Mouse (Mus musculus) midbrain, embryonic 10.5 days (tissue): ENCODE data around the gene Igf1r. TPM values are rescaled to one million over a fixed set of nuclear protein-coding genes. Genes with fewer than 3 reads are reported as not detected.

Experiments
- DNase-seq: peaks from one replicate; pipeline ENCODE4 v3.0.0-alpha.2; 2017; ENCODE audit warnings: low spot score
- H3K27ac ChIP-seq: fragments of 300-500 bp; sonication (generic); replicated peaks from 2 replicates; pipeline ENCODE4 v1.5.1; 2016; ENCODE audit warnings: mild to moderate bottlenecking
- H3K27me3 ChIP-seq: fragments of 300-500 bp; sonication (generic); 2 replicates; pipeline ENCODE4 v1.6.1; 2016; ENCODE audit warnings: low read depth, mild to moderate bottlenecking; ENCODE audit not compliant: poor library complexity, severe bottlenecking
- H3K36me3 ChIP-seq: fragments of 300-500 bp; sonication (generic); 2 replicates; pipeline ENCODE4 v1.6.1; 2016; ENCODE audit warnings: mild to moderate bottlenecking, moderate library complexity
- H3K4me1 ChIP-seq: fragments of 300-500 bp; sonication (generic); 2 replicates; pipeline ENCODE4 v1.6.1; 2016
- H3K4me3 ChIP-seq: fragments of 300-500 bp; sonication (generic); 2 replicates; pipeline ENCODE4 v1.5.1; 2016; ENCODE audit warnings: mild to moderate bottlenecking, moderate library complexity
- H3K9me3 ChIP-seq: fragments of 300-500 bp; sonication (generic); replicated peaks from 2 replicates; pipeline ENCODE4 v1.6.1; 2016; ENCODE audit warnings: mild to moderate bottlenecking
- WGBS: fragments of 180-500 bp; shearing (Covaris S2); methylation state at CpG from one replicate; pipeline ENCODE4 v1.1.7; 2016; 5-methylcytosine and 5-hydroxymethylcytosine counted together
- polyA plus RNA-seq: library from polyadenylated mRNA; unstranded; fragments of >200 nt; fragmentation: Nextera tagmentation; extraction: Ambion mirVana; gene quantifications from 2 replicates; pipeline ENCODE4 v1.2.1, GENCODE M21; 2016

Igf1r gene
- polyA plus RNA-seq, 1 experiment from 2014 or later, result 17.0 TPM

- Histone ChIP-seq H3K27ac (peak overlapping the region; percentile 89; the same call in 1 of the 2 replicates), H3K9me3 (no peaks in the 10 kb centered on the region), H3K4me3 (peak overlapping the region; percentile 73; the same call in 1 of the 2 replicates), H3K4me1 (peaks cover 46% of the 10 kb centered on the region), H3K36me3 (no peaks in the 10 kb centered on the region), H3K27me3 (no peaks in the 10 kb centered on the region)
- 38% methylated on average over 6 of the region's 6 CpGs for WGBS
- DNase-seq, result no peak
Observed at GRCm38 (mm10) chr7:68127799-68128261, 175.2 kb downstream of the Igf1r start.

GRCm38 (mm10) chr7:68128271-68128674 is 175.6 kb downstream of the Igf1r start:
- no peaks in the 10 kb centered on the region for H3K9me3 ChIP-seq
- H3K4me3 ChIP-seq, result peak overlapping the region; percentile 73
- 18% methylated on average over 7 of the region's 7 CpGs for WGBS
- no peaks in the 10 kb centered on the region for H3K36me3 ChIP-seq
- H3K27ac ChIP-seq, result peak overlapping the region; percentile 89
- peaks cover 50% of the 10 kb centered on the region for H3K4me1 ChIP-seq
- H3K27me3 ChIP-seq, result no peaks in the 10 kb centered on the region
- no peak for DNase-seq

DNA sequence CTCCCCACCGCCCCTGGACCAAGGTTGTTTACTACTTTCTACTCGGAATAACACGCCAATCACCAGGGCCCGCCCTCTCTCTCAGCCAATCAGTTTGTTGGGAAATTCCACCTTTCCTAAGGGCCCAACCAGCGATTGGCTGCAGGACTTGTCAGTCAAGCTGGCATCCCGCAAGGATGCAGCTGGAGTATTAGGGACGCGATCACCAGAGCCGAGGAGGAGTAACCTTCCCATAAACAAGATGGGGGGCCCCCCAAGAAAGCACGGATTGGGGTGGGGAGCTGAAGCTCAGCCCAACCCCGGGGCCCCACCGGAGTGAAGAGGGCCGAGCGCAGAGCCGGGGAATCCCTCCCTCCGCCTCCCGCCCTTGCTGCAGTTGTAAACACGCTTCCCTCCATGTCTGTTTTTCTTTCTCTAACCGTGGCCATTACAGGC is 176.5 kb downstream of the Igf1r start:
- Histone ChIP-seq H3K4me3 (peak overlapping the region; percentile 73), H3K27me3 (no peaks in the 10 kb centered on the region), H3K36me3 (no peaks in the 10 kb centered on the region), H3K9me3 (no peaks in the 10 kb centered on the region), H3K27ac (peak overlapping the region; percentile 89), H3K4me1 (peaks cover 56% of the 10 kb centered on the region)
- peak; percentile 93 for DNase-seq
- 0% methylated on average over 19 of the region's 19 CpGs for WGBS

GRCm38 (mm10) chr7:68129546-68130253 is 177.1 kb downstream of the Igf1r start:
- Histone ChIP-seq H3K27ac (peak overlapping the region; percentile 89), H3K4me3 (peak overlapping the region; percentile 73), H3K36me3 (no peaks in the 10 kb centered on the region), H3K4me1 (peaks cover 56% of the 10 kb centered on the region), H3K9me3 (no peaks in the 10 kb centered on the region), H3K27me3 (no peaks in the 10 kb centered on the region)
- WGBS, result 5% methylated on average over 19 of the region's 19 CpGs
- DNase-seq, result peak; percentile 80

DNA sequence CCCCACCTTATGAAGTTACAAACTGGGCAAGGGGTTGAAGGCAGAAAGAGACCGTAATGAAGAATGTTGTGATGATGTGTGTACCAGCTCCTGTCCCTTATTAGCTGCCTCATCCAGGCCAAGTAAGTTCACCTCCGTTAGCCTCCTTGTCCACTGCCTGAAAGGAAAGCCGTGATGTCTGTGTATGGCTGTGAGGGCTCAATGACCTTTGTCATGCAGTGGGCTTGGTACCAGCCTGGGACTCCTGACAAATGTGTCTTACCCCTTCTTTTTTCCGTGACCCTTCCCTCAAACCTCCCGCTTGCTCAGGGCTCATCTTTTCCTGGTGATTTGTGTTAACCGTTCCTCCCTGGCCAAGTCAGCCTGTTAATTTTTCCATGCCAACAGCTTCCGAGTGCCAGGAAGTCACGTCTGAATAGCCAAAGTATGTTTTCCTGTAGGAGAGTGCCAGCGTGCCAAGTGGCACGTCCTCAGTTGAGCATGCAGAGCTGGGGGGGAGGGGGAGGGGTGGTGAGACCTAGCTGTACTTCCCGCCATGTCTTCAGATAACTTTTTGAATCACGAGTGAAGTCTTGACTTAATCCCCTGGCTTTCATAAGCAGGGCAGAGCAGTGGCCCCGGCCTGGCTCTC is 178.4 kb downstream of the Igf1r start:
- Histone ChIP-seq H3K27ac (0 out of 2 replicates have a peak overlapping the region, but pooled peaks have one; percentile 3), H3K36me3 (no peaks in the 10 kb centered on the region), H3K4me3 (no peak overlapping the region), H3K27me3 (no peaks in the 10 kb centered on the region), H3K9me3 (no peaks in the 10 kb centered on the region), H3K4me1 (peaks cover 56% of the 10 kb centered on the region)
- WGBS, result 73% methylated on average over 13 of the region's 13 CpGs
- DNase-seq, result no peak

- Histone ChIP-seq H3K27ac (no peak overlapping the region), H3K4me3 (no peak overlapping the region), H3K4me1 (peaks cover 41% of the 10 kb centered on the region), H3K9me3 (no peaks in the 10 kb centered on the region), H3K27me3 (no peaks in the 10 kb centered on the region), H3K36me3 (no peaks in the 10 kb centered on the region)
- 42% methylated on average over 6 of the region's 6 CpGs for WGBS
- no peak for DNase-seq
Observed at GRCm38 (mm10) chr7:68133679-68134078, 181.1 kb downstream of the Igf1r start.

- Histone ChIP-seq H3K9me3 (no peaks in the 10 kb centered on the region), H3K4me3 (no peak overlapping the region), H3K4me1 (peaks cover 34% of the 10 kb centered on the region), H3K27me3 (no peaks in the 10 kb centered on the region), H3K36me3 (no peaks in the 10 kb centered on the region), H3K27ac (no peak overlapping the region)
- 94% methylated on average over 16 of the region's 16 CpGs for WGBS
- no peak for DNase-seq
Observed at GRCm38 (mm10) chr7:68134948-68135347, 182.3 kb downstream of the Igf1r start.

GRCm38 (mm10) chr7:68136056-68136455 is 183.4 kb downstream of the Igf1r start:
- Histone ChIP-seq H3K9me3 (no peaks in the 10 kb centered on the region), H3K27ac (no peak overlapping the region), H3K4me1 (peaks cover 27% of the 10 kb centered on the region), H3K27me3 (no peaks in the 10 kb centered on the region), H3K4me3 (no peak overlapping the region), H3K36me3 (no peaks in the 10 kb centered on the region)
- DNase-seq, result no peak
- WGBS, result 88% methylated on average over 10 of the region's 10 CpGs

DNA sequence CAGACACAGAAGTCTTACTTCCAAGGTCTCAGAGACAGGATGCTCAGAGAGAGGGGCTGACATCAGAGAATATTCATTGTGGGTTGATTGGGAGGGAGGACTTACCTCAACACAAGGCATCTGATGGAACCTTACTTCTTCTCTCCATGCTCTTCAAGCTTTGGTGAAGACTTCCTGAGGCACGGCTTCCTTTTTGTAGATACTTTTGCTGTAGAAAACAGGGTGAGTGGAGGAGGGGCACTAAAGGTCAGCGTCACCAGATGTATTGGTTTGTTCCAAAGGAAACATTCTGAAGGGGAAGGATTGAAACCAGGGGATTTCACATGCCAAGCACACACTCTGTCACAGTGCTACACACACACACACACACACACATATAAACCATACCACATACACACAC is 186.8 kb downstream of the Igf1r start:
- DNase-seq, result no peak
- 67% methylated on average over 2 of the region's 2 CpGs for WGBS
- no peak overlapping the region for H3K4me3 ChIP-seq

DNA sequence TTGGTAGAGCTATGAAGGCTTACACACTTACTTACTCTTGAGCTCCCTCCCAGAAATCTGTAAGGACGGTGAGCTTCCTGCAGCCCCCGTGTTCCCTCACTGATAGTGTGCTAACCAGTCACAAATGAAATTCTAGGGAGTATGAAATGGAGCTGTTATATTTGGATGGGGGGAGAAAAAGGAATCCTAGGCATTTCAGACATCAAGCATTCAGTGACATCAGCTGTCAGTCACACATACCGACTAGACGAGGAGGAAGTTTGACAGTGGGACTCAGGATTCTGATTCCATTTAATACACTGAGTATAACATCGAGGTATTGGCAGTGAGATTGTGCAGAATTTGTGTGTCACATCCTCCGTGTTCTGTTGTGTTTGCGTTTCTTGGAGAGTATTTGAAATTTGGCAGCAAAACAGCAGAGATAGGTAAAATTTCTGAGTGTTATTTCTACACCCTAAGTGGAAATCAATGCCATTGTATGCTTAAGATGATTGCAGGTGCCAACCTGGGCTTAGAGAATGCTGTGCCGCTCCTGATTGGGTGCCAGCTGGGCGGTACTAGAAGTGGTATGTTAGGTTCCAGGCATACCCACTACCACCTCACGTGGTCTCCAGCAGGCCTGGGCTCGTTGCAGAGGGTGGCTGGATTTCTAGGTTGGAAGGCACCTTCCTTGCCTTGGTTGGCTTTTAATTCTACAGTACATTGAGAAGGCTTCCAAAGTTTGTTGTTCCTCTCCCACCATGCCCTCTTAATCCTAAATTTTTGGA is 187.6 kb downstream of the Igf1r start:
- Histone ChIP-seq H3K27ac (no peak overlapping the region), H3K9me3 (no peaks in the 10 kb centered on the region), H3K4me1 (peaks cover 10% of the 10 kb centered on the region), H3K27me3 (no peaks in the 10 kb centered on the region), H3K36me3 (no peaks in the 10 kb centered on the region), H3K4me3 (no peak overlapping the region)
- WGBS, result 84% methylated on average over 11 of the region's 11 CpGs
- no peak for DNase-seq

More for the DNA sequence above, 186.8 kb downstream of the Igf1r start:
- Histone ChIP-seq H3K4me1 (peaks cover 10% of the 10 kb centered on the region), H3K27me3 (no peaks in the 10 kb centered on the region), H3K9me3 (no peaks in the 10 kb centered on the region), H3K27ac (no peak overlapping the region), H3K36me3 (no peaks in the 10 kb centered on the region)

DNA sequence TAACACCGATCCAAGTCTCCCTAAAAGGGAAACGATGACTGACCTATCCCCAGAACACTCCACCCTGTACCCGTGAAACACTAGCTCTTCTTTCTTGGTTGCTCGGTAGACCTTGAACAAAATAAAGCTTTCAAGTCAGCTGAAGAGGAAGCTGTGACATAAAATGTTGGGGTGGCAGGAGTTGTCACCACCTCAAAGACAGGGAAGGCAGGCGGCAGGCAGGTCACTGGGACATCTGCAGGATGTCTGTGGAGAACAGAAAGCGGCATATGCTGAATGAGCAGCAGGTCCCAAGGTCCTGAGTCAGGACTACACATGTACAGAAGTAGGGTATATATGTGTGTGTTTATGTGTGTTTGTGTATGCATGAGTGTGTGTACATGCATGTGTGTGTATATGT is 191.6 kb downstream of the Igf1r start:
- Histone ChIP-seq H3K27me3 (no peaks in the 10 kb centered on the region), H3K9me3 (no peaks in the 10 kb centered on the region), H3K4me3 (no peak overlapping the region), H3K4me1 (peaks cover 33% of the 10 kb centered on the region), H3K36me3 (no peaks in the 10 kb centered on the region), H3K27ac (no peak overlapping the region)
- DNase-seq, result no peak
- 82% methylated on average over 6 of the region's 6 CpGs for WGBS

DNA sequence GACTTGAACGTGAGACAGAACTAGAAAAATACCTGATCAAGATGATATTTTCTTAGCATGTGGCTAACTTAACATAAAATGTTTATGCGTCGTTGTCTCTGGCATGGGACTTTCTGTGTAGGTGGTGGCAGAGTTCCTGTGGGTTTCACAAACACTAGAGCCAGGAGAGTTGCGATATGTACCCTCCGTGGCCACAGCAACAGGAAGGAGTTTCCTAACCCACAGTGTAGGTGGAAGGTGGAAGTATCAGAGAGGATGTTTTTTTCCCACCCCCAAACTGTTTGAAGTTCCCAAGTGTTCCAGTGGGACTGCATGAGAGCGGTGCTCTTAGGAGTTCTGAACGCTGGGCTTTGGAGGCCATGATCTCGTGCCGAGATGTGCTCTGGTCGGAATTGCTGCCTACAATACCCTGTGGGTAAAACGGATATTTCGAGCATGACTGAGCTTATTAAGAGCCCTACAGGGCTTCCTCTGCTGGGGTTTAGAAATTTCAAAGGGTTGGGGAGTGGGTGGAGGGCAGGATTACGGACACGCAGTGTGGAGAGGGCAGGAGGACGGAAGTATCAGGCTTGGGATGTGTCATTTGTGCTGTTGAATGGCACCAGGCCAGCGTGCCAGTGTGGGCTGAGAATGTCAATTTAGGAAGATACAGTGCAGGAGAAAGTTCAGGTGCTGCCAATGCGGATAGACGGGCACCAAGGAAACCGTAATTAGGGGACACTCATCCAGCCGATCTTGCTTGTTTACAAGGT is 195.8 kb downstream of the Igf1r start:
- H3K4me3 ChIP-seq, result no peak overlapping the region
- WGBS, result 48% methylated on average over 20 of the region's 20 CpGs
- H3K9me3 ChIP-seq, result no peaks in the 10 kb centered on the region
- DNase-seq, result no peak
- H3K4me1 ChIP-seq, result peaks cover 44% of the 10 kb centered on the region
- no peaks in the 10 kb centered on the region for H3K36me3 ChIP-seq
- no peaks in the 10 kb centered on the region for H3K27me3 ChIP-seq
- no peak overlapping the region; the same call in 1 of the 2 replicates for H3K27ac ChIP-seq
